In genomic region chr16:20620751-20621190, GRCm38 (mm10) we compare ENCODE assay signal across 8 mouse cellular contexts. TPM values are rescaled to one million over a fixed set of nuclear protein-coding genes. Genes with fewer than 3 reads are reported as not detected.
DNase-seq lines count a peak whose midpoint lies in the region; ATAC-seq and TF ChIP-seq lines count a peak whose summit lies in the region.

No protein-coding gene starts in this region.

- intact Hi-C loops in heart, postnatal 25 days (cut with DNase I): no loop called here

- no peak for TF ChIP-seq CTCF in hindbrain, postnatal 0 days (IDR thresholded peaks at IDR 0.05; ENCODE audit: low read depth)

- H3K4me2 ChIP-seq in hindbrain, postnatal 0 days (ENCODE audit: low read depth, low read length): peak overlapping the region; percentile 88

- peak overlapping the region; percentile 70 for H3K9ac ChIP-seq in hindbrain, postnatal 0 days (replicated peaks; ENCODE audit: low read length)

- under 1% methylated on average over 30 of the region's 32 CpGs for WGBS in heart, embryonic 10.5 days
- WGBS in hindbrain, postnatal 0 days: under 1% methylated on average over 32 of the region's 32 CpGs

- no peaks in the 10 kb centered on the region for H3K9me3 ChIP-seq in heart, embryonic 10.5 days
- H3K9me3 ChIP-seq in hindbrain, postnatal 0 days (ENCODE audit: low read length): no peaks in the 10 kb centered on the region

- H3K27ac ChIP-seq in heart, embryonic 10.5 days: peak overlapping the region; percentile 84
- H3K27ac ChIP-seq in hindbrain, postnatal 0 days: peak overlapping the region; percentile 94

- peak overlapping the region; percentile 77 for H3K4me3 ChIP-seq in heart, embryonic 10.5 days
- peak overlapping the region; percentile 84 for H3K4me3 ChIP-seq in hindbrain, postnatal 0 days (ENCODE audit: low read length)

- ATAC-seq in hindbrain, postnatal 0 days: no peak; the same call in 1 of the 2 replicates
- no peak for ATAC-seq in monocyte, adult 5-6 weeks (replicated peaks; ENCODE audit: insufficient number of reproducible peaks, low FRiP score, low TSS enrichment, poor library complexity, severe bottlenecking)
- no peak; the same call in 1 of the 2 replicates for ATAC-seq in frontal cortex, adult (ENCODE audit: low TSS enrichment)

- H3K4me1 ChIP-seq in heart, embryonic 10.5 days: peaks cover 36% of the 10 kb centered on the region
- H3K4me1 ChIP-seq in hindbrain, postnatal 0 days (ENCODE audit: insufficient read depth, low read length): peaks cover 8% of the 10 kb centered on the region; the same call in 1 of the 2 replicates

- DNase-seq in heart, embryonic 10.5 days (ENCODE audit: low spot score): no peak
- DNase-seq in heart, postnatal 25 days (ENCODE audit: low spot score): no peak
- peak; percentile 23 for DNase-seq in thymus, postnatal 25 days
- no peak for DNase-seq in thymus, postnatal 0 days (ENCODE audit: low spot score)
- DNase-seq in hindbrain, postnatal 0 days (ENCODE audit: low spot score): no peak
- peak; percentile 33 for DNase-seq in naive thymus-derived CD4-positive, alpha-beta T cell, adult 2 months (ENCODE audit: low read depth)

- H3K27me3 ChIP-seq in heart, embryonic 10.5 days (ENCODE audit: insufficient read depth, poor library complexity, severe bottlenecking): peaks cover 59% of the 10 kb centered on the region
- no peaks in the 10 kb centered on the region for H3K27me3 ChIP-seq in hindbrain, postnatal 0 days (ENCODE audit: insufficient read depth, low read length)

- H3K36me3 ChIP-seq in heart, embryonic 10.5 days: 0 out of 2 replicates have a peak, but pooled peaks cover 7% of the 10 kb centered on the region
- H3K36me3 ChIP-seq in hindbrain, postnatal 0 days (ENCODE audit: insufficient read depth, low read length): no peaks in the 10 kb centered on the region

RNA-seq across cellular contexts. Expression of gene Camk2n2, which starts 0.3 kb away (rescaled TPM):
- polyA plus RNA-seq in heart, embryonic 10.5 days (2016; fragmentation: Nextera tagmentation; extraction: Ambion mirVana): 0.54 and 0.83 TPM in 2 replicates
- under 1 TPM; 0.65 to 0.73 TPM for total RNA-seq in heart, postnatal 25 days (2021)
- polyA plus RNA-seq in thymus, postnatal 0 days (2015; fragmentation: Nextera tagmentation; extraction: Ambion mirVana): 0.48 and 0.52 TPM in 2 replicates
- 70.2 and 82.9 TPM in 2 replicates for total RNA-seq in hindbrain, postnatal 0 days (2014; rRNA removed)
- polyA plus RNA-seq in hindbrain, postnatal 0 days (2015; fragmentation: Nextera tagmentation; extraction: Ambion mirVana): 84.7 and 85.7 TPM in 2 replicates
- total RNA-seq in monocyte, adult 5-6 weeks (2017): 0.49 TPM in 1 of 3 replicates, not detected in the others

RNA-seq across cellular contexts. Expression of gene Ece2, which starts 8.9 kb away (rescaled TPM):
- polyA plus RNA-seq in heart, embryonic 10.5 days (2016; fragmentation: Nextera tagmentation; extraction: Ambion mirVana): 0.95 and 1.4 TPM in 2 replicates
- total RNA-seq in heart, postnatal 25 days (2021): under 1 TPM; 0.56 to 0.57 TPM
- 0.08 and 0.23 TPM in 2 replicates for polyA plus RNA-seq in thymus, postnatal 0 days (2015; fragmentation: Nextera tagmentation; extraction: Ambion mirVana)
- 14.7 and 24.6 TPM in 2 replicates for total RNA-seq in hindbrain, postnatal 0 days (2014; rRNA removed)
- 16.0 and 16.6 TPM in 2 replicates for polyA plus RNA-seq in hindbrain, postnatal 0 days (2015; fragmentation: Nextera tagmentation; extraction: Ambion mirVana)
- not detected in 3 replicates for total RNA-seq in monocyte, adult 5-6 weeks (2017)

RNA-seq across cellular contexts. Expression of gene Alg3, which starts 9.2 kb away (rescaled TPM):
- polyA plus RNA-seq in heart, embryonic 10.5 days (2016; fragmentation: Nextera tagmentation; extraction: Ambion mirVana): 44.3 and 50.7 TPM in 2 replicates
- total RNA-seq in heart, postnatal 25 days (2021): 10 to 100 TPM; 11.5 to 12.1 TPM
- 22.9 and 28.4 TPM in 2 replicates for polyA plus RNA-seq in thymus, postnatal 0 days (2015; fragmentation: Nextera tagmentation; extraction: Ambion mirVana)
- total RNA-seq in hindbrain, postnatal 0 days (2014; rRNA removed): 34.8 and 38.9 TPM in 2 replicates
- polyA plus RNA-seq in hindbrain, postnatal 0 days (2015; fragmentation: Nextera tagmentation; extraction: Ambion mirVana): 35.5 and 36.5 TPM in 2 replicates
- total RNA-seq in monocyte, adult 5-6 weeks (2017): 4.3 to 11.9 TPM (median 5.5 TPM) in 3 replicates

RNA-seq across cellular contexts. Expression of gene Gm49333, which starts 9.4 kb away (rescaled TPM):
- polyA plus RNA-seq in heart, embryonic 10.5 days (2016; fragmentation: Nextera tagmentation; extraction: Ambion mirVana): not detected in 2 replicates
- under 1 TPM in 1 of 2 experiments, not detected in 1; 0.16 TPM for total RNA-seq in heart, postnatal 25 days (2021)
- not detected in 2 replicates for polyA plus RNA-seq in thymus, postnatal 0 days (2015; fragmentation: Nextera tagmentation; extraction: Ambion mirVana)
- 0.54 TPM in 1 of 2 replicates, not detected in the other for total RNA-seq in hindbrain, postnatal 0 days (2014; rRNA removed)
- polyA plus RNA-seq in hindbrain, postnatal 0 days (2015; fragmentation: Nextera tagmentation; extraction: Ambion mirVana): not detected in 2 replicates
- total RNA-seq in monocyte, adult 5-6 weeks (2017): not detected in 3 replicates

RNA-seq across cellular contexts. Expression of gene Eef1akmt4, which starts 9.4 kb away (rescaled TPM):
- polyA plus RNA-seq in heart, embryonic 10.5 days (2016; fragmentation: Nextera tagmentation; extraction: Ambion mirVana): 29.9 and 39.5 TPM in 2 replicates
- total RNA-seq in heart, postnatal 25 days (2021): 1 to 10 TPM; 5.6 to 6.4 TPM
- polyA plus RNA-seq in thymus, postnatal 0 days (2015; fragmentation: Nextera tagmentation; extraction: Ambion mirVana): 26.4 and 32.3 TPM in 2 replicates
- total RNA-seq in hindbrain, postnatal 0 days (2014; rRNA removed): 6.0 and 6.4 TPM in 2 replicates
- 5.6 and 6.5 TPM in 2 replicates for polyA plus RNA-seq in hindbrain, postnatal 0 days (2015; fragmentation: Nextera tagmentation; extraction: Ambion mirVana)
- 2.4 to 3.1 TPM (median 2.5 TPM) in 3 replicates for total RNA-seq in monocyte, adult 5-6 weeks (2017)

Comparison
In these comparisons a context has a peak if more than half of its experiments do, and no peak if none do; other contexts are left out.
1. DNase-seq: peak in thymus, postnatal 25 days (single experiment) and naive thymus-derived CD4-positive, alpha-beta T cell, adult 2 months (single experiment); none in heart, embryonic 10.5 days (single experiment), heart, postnatal 25 days (single experiment), thymus, postnatal 0 days (single experiment) and hindbrain, postnatal 0 days (single experiment).
2. RNA of gene Camk2n2, which starts 0.3 kb away (total RNA-seq): 70.2 to 82.9 TPM in hindbrain, postnatal 0 days; 0.65 to 0.73 TPM in heart, postnatal 25 days and 0.49 TPM in monocyte, adult 5-6 weeks; every median in the first group is over 10 times any median in the second.